Mouse (Mus musculus): ENCODE results near the gene Atxn1l. TPM values are rescaled to one million over a fixed set of nuclear protein-coding genes. Genes with fewer than 3 reads are reported as not detected.

The Atxn1l gene
- total and polyA plus RNA-seq, 3 experiments: 4.6 to 15.2 (median 7.6) TPM

DNA sequence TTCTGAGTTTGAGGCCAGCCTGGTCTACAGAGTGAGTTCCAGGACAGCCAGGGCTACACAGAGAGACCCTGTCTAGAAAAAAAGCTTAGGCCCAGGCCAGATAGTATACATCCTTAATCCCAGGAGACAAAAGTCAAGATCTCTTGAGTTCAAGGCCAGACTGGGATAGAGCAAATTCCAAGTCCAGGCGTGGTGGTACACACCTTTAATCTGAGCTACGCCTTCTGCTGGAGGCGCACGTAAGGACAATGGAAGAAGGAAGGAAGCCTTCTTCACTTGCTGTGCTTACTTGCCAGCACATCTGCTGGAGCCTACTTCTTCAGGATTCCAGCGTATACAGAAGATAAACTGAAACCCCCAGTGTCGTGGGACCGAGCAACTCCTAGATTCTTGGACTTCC lies 21.9 kb upstream of the Atxn1l start:
- no peak overlapping the region for H3K27ac ChIP-seq (ENCODE audit: insufficient read depth, low read depth)
- no peak for DNase-seq (ENCODE audit: extremely low read depth)
- H3K4me3 ChIP-seq (replicated peaks in 1 of 3; ENCODE audit: low read depth in 2 of 3, low read length in 2 of 3, poor library complexity in 1 of 3): no peak overlapping the region
- dilution Hi-C loops (cut with MboI; ENCODE audit: extremely low pct_ligation_motif_present, extremely low pct_unique_long_range_greater_than_20kb, low sequenced_read_pairs) (no loop called here), in situ Hi-C loops (cut with MboI; ENCODE audit: low pct_ligation_motif_present, low pct_unique_long_range_greater_than_20kb, low sequenced_read_pairs) (no loop called here)
- no peak overlapping the region for H3K4me2 ChIP-seq (ENCODE audit: insufficient read depth, low read depth, poor library complexity, severe bottlenecking)
- H3K9me3 ChIP-seq (replicated peaks; ENCODE audit: low read length): peaks cover 16% of the 10 kb centered on the region
- TF ChIP-seq USF2 (conservative IDR thresholded peaks at IDR 0.05; ENCODE audit: low read depth, low read length): no peak
- no peak for TF ChIP-seq TBP (conservative IDR thresholded peaks at IDR 0.05; ENCODE audit: low read depth, low read length)
- no peak for TF ChIP-seq CHD2 (IDR thresholded peaks at IDR 0.05; ENCODE audit: low read length)
- no peak for TF ChIP-seq E2F4 (IDR thresholded peaks at IDR 0.05; ENCODE audit: insufficient replicate concordance, low read depth, low read length)
- no peak for TF ChIP-seq NRF1 (IDR thresholded peaks at IDR 0.05; ENCODE audit: low read depth, low read length)
- TF ChIP-seq KAT2A (IDR thresholded peaks at IDR 0.05; ENCODE audit: insufficient replicate concordance, low read length): no peak
- TF ChIP-seq ETS1 (conservative IDR thresholded peaks at IDR 0.05; ENCODE audit: low read depth, low read length): no peak
- TF ChIP-seq MYC (IDR thresholded peaks at IDR 0.05; ENCODE audit: low read depth, low read length): no peak
- no peak for TF ChIP-seq HCFC1 (IDR thresholded peaks at IDR 0.05; ENCODE audit: low read depth, low read length)
- no peak for TF ChIP-seq JUN (IDR thresholded peaks at IDR 0.05; ENCODE audit: insufficient read depth, low read depth, low read length)
- TF ChIP-seq SIN3A (IDR thresholded peaks at IDR 0.05; ENCODE audit: low read length): no peak
- TF ChIP-seq BHLHE40 (IDR thresholded peaks at IDR 0.05; ENCODE audit: low read depth, low read length): no peak
- no peak for TF ChIP-seq NELFE (IDR thresholded peaks at IDR 0.05; ENCODE audit: low read depth, low read length)
- no peak for TF ChIP-seq ZKSCAN1 (IDR thresholded peaks at IDR 0.05; ENCODE audit: borderline replicate concordance, low read depth, low read length)
- no peak for TF ChIP-seq EP300 (IDR thresholded peaks at IDR 0.05; ENCODE audit: low read length)
- TF ChIP-seq MXI1 (IDR thresholded peaks at IDR 0.05; ENCODE audit: low read depth, low read length): no peak
- no peak for TF ChIP-seq TCF12 (IDR thresholded peaks at IDR 0.05; ENCODE audit: low read depth, low read length)
- peaks cover 0 to 4% of the 10 kb centered on the region in 2 experiments for H3K36me3 ChIP-seq (replicated peaks in 1 of 2; ENCODE audit: control insufficient read depth in 1 of 2, insufficient read depth in 1 of 2, low read length in 1 of 2)
- H3K27me3 ChIP-seq (replicated peaks): no peaks in the 10 kb centered on the region
- H3K79me2 ChIP-seq (replicated peaks; ENCODE audit: control insufficient read depth, extremely low read depth, insufficient read depth, poor library complexity, severe bottlenecking): no peaks in the 10 kb centered on the region
- no peak overlapping the region for H3K9ac ChIP-seq (ENCODE audit: insufficient read depth, low read depth)
- no peaks in the 10 kb centered on the region for H3K4me1 ChIP-seq (ENCODE audit: control insufficient read depth in 1 of 2, insufficient read depth in 2 of 2)

DNA sequence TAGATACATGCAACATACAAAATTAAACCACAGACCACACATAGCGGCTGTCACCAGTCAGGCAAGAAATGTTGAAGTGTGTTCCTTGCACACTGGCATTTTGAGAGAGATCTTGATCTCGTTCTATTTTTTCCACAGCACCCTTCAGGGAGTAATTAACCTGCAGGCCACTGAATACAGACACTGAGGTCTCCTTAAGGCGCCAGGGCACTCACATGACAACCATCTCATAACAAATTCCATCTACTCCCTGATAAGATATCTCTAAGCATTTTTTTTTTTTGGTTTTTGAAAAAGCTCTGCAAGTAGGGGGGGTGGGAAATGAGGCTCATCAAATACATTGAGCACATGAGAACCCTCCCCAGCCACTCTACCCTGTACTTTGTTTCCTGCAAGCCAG lies 19.3 kb upstream of the Atxn1l start:
- TF ChIP-seq MXI1 (IDR thresholded peaks at IDR 0.05; ENCODE audit: low read depth, low read length): no peak
- no peak for TF ChIP-seq JUND (conservative IDR thresholded peaks at IDR 0.05; ENCODE audit: low read depth, low read length)
- TF ChIP-seq RCOR1 (conservative IDR thresholded peaks at IDR 0.05; ENCODE audit: low read depth, low read length): no peak
- TF ChIP-seq CTCF (conservative IDR thresholded peaks at IDR 0.05 in 1 of 2, IDR thresholded peaks at IDR 0.05 in 1 of 2; ENCODE audit: low read depth in 2 of 2, low read length in 2 of 2): no peak
- TF ChIP-seq IRF4 (IDR thresholded peaks at IDR 0.05; ENCODE audit: low read depth, low read length): no peak
- in situ Hi-C loops (cut with MboI; ENCODE audit: low pct_ligation_motif_present, low pct_unique_long_range_greater_than_20kb, low sequenced_read_pairs): no loop called here
- no peak for DNase-seq (ENCODE audit: extremely low read depth)
- Histone ChIP-seq H3K4me1 (ENCODE audit: control insufficient read depth in 1 of 2, insufficient read depth in 2 of 2) (peaks cover 0 to 2% of the 10 kb centered on the region in 2 experiments; a peak in 1 of 4 replicates), H3K36me3 (replicated peaks in 1 of 2; ENCODE audit: control insufficient read depth in 1 of 2, insufficient read depth in 1 of 2, low read length in 1 of 2) (peaks cover 0 to 6% of the 10 kb centered on the region in 2 experiments), H3K9me3 (replicated peaks; ENCODE audit: low read length) (peaks cover 2% of the 10 kb centered on the region), H3K27ac (ENCODE audit: insufficient read depth, low read depth) (no peak overlapping the region), H3K9ac (ENCODE audit: insufficient read depth, low read depth) (no peak overlapping the region), H3K4me3 (replicated peaks in 1 of 3; ENCODE audit: low read depth in 2 of 3, low read length in 2 of 3, poor library complexity in 1 of 3) (no peak overlapping the region), H3K4me2 (ENCODE audit: insufficient read depth, low read depth, poor library complexity, severe bottlenecking) (no peak overlapping the region), H3K79me2 (replicated peaks; ENCODE audit: control insufficient read depth, extremely low read depth, insufficient read depth, poor library complexity, severe bottlenecking) (no peaks in the 10 kb centered on the region; the same call in 1 of the 2 replicates), H3K27me3 (replicated peaks) (no peaks in the 10 kb centered on the region)
- dilution Hi-C loops (cut with MboI; ENCODE audit: extremely low pct_ligation_motif_present, extremely low pct_unique_long_range_greater_than_20kb, low sequenced_read_pairs): no loop called here
